Mouse (Mus musculus) brain, embryonic 14.5 days (tissue): Measurements from ENCODE around the gene Hoxa3.

Source experiments
- CTCF ChIP-seq: fragments of 200-500 bp; IDR thresholded peaks from 2 replicates; pipeline ENCODE4 v1.5.1; 2012; ENCODE audit warnings: inconsistent platforms, mild to moderate bottlenecking, moderate library complexity, borderline replicate concordance; ENCODE audit not compliant: insufficient read depth, insufficient read length; ENCODE audit errors: extremely low read depth
- POLR2A ChIP-seq: fragments of 200-500 bp; IDR thresholded peaks from 2 replicates; pipeline ENCODE4 v1.6.1; 2012; ENCODE audit warnings: mild to moderate bottlenecking, inconsistent platforms, borderline replicate concordance; ENCODE audit not compliant: poor library complexity, insufficient read depth, insufficient read length, severe bottlenecking; ENCODE audit errors: extremely low read depth

- TF ChIP-seq CTCF (no peak), POLR2A (no peak)
These were observed 11.0 kb upstream of the Hoxa3 start for GRCm38 (mm10) chr6:52223939-52224760.
